Mouse (Mus musculus) gastrocnemius, postnatal 36 days (tissue): ENCODE measurements around the gene Gria1. TPM values are rescaled to one million over a fixed set of nuclear protein-coding genes. Genes with fewer than 3 reads are reported as not detected.
A peak's percentile ranks its signal among the peaks of the same experiment; 100 is the strongest.

Experiments used
- DNase-seq, 2 experiments: peaks; one replicate each; pipeline ENCODE4 v3.0.0; 2022
- intact Hi-C: fragments of 180-260 bp; cut with DNase I; formaldehyde crosslinking; loops from one replicate; pipeline ENCODE4 v1.15.1; 2025
- long read RNA-seq, 2 experiments: library from polyadenylated mRNA; stranded (forward); transcript quantifications; one replicate each; pipeline ENCODE4 v2.0.0; 2021
- total RNA-seq, 2 experiments: library from RNA; stranded (reverse); gene quantifications; 2 replicates each; pipeline ENCODE4 v1.2.3; 2021

Gene Gria1
- under 1 TPM; 0.05 to 0.17 TPM for total RNA-seq
- long read RNA-seq, experiment 1 = 0 reads
- long read RNA-seq, experiment 2 = 0 reads

GRCm38 (mm10) chr11:57011024-57011690, at the start of gene Gria1:
Gene Gria1, plus strand, starts transcription at chr11:57011387.
- DNase-seq = no peak
- intact Hi-C loops = no loop called here

- DNase-seq = no peak
- intact Hi-C loops = no loop called here
Observed at GRCm38 (mm10) chr11:56961751-56962150, 49.4 kb upstream of the Gria1 start.

- intact Hi-C loops = no loop called here
- no peak for DNase-seq
Observed at GRCm38 (mm10) chr11:56972814-56973213, 38.4 kb upstream of the Gria1 start.

- intact Hi-C loops = no loop called here
- no peak for DNase-seq
Observed at GRCm38 (mm10) chr11:56984321-56985000, 26.7 kb upstream of the Gria1 start.

GRCm38 (mm10) chr11:56985457-56985856, 25.7 kb upstream of the Gria1 start:
- intact Hi-C loops = no loop called here
- DNase-seq = no peak

GRCm38 (mm10) chr11:56999601-57000001, 11.6 kb upstream of the Gria1 start:
- peak; percentile 16 to 27 for DNase-seq
- intact Hi-C loops = no loop called here

- intact Hi-C loops = no loop called here
- DNase-seq = no peak
Observed at GRCm38 (mm10) chr11:57004611-57005010, 6.6 kb upstream of the Gria1 start.

- no peak for DNase-seq
Observed at GRCm38 (mm10) chr11:57005341-57005740, 5.8 kb upstream of the Gria1 start.

GRCm38 (mm10) chr11:57007790-57008189, 3.4 kb upstream of the Gria1 start:
- DNase-seq = no peak

More at GRCm38 (mm10) chr11:57005341-57005740, 5.8 kb upstream of the Gria1 start:
- intact Hi-C loops = no loop called here

GRCm38 (mm10) chr11:57010611-57011010, 576 bp upstream of the Gria1 start:
- intact Hi-C loops = no loop called here
- no peak for DNase-seq

More at GRCm38 (mm10) chr11:57007790-57008189, 3.4 kb upstream of the Gria1 start:
- intact Hi-C loops = no loop called here

- intact Hi-C loops = no loop called here
- no peak for DNase-seq
Observed at GRCm38 (mm10) chr11:57011691-57012039, 478 bp downstream of the Gria1 start.

- intact Hi-C loops = no loop called here
- DNase-seq = no peak
Observed at GRCm38 (mm10) chr11:57012287-57012921, 1.2 kb downstream of the Gria1 start.

- DNase-seq = no peak
- intact Hi-C loops = no loop called here
Observed at GRCm38 (mm10) chr11:57013464-57014190, 2.4 kb downstream of the Gria1 start.

- DNase-seq = no peak
- intact Hi-C loops = no loop called here
Observed at GRCm38 (mm10) chr11:57014396-57014795, 3.2 kb downstream of the Gria1 start.

GRCm38 (mm10) chr11:57018536-57018935, 7.3 kb downstream of the Gria1 start:
- no peak for DNase-seq
- intact Hi-C loops = no loop called here

- intact Hi-C loops = no loop called here
Observed at GRCm38 (mm10) chr11:57022400-57022799, 11.2 kb downstream of the Gria1 start.

GRCm38 (mm10) chr11:57030448-57030847, 19.3 kb downstream of the Gria1 start:
- no peak for DNase-seq
- intact Hi-C loops = no loop called here

More at GRCm38 (mm10) chr11:57022400-57022799, 11.2 kb downstream of the Gria1 start:
- DNase-seq = no peak

- DNase-seq = no peak
- intact Hi-C loops = no loop called here
Observed at GRCm38 (mm10) chr11:57038807-57039206, 27.6 kb downstream of the Gria1 start.

- intact Hi-C loops = no loop called here
- no peak for DNase-seq
Observed at GRCm38 (mm10) chr11:57039306-57039705, 28.1 kb downstream of the Gria1 start.

GRCm38 (mm10) chr11:57042057-57042456, 30.9 kb downstream of the Gria1 start:
- intact Hi-C loops = no loop called here
- DNase-seq = no peak

GRCm38 (mm10) chr11:57044146-57044545, 33.0 kb downstream of the Gria1 start:
- DNase-seq = no peak
- intact Hi-C loops = no loop called here
